Mouse (Mus musculus) thymus, postnatal 25 days (tissue): Measurements from ENCODE around the gene Rab1a.
"Not testable (repeated sequence)": the region's sequence is repeated elsewhere in the genome, so short reads cannot be mapped to it uniquely, and the experiment has no call there.

Source experiments
- DNase-seq: peaks from one replicate; pipeline ENCODE4 v3.0.0; 2022

Gene Rab1a

DNA sequence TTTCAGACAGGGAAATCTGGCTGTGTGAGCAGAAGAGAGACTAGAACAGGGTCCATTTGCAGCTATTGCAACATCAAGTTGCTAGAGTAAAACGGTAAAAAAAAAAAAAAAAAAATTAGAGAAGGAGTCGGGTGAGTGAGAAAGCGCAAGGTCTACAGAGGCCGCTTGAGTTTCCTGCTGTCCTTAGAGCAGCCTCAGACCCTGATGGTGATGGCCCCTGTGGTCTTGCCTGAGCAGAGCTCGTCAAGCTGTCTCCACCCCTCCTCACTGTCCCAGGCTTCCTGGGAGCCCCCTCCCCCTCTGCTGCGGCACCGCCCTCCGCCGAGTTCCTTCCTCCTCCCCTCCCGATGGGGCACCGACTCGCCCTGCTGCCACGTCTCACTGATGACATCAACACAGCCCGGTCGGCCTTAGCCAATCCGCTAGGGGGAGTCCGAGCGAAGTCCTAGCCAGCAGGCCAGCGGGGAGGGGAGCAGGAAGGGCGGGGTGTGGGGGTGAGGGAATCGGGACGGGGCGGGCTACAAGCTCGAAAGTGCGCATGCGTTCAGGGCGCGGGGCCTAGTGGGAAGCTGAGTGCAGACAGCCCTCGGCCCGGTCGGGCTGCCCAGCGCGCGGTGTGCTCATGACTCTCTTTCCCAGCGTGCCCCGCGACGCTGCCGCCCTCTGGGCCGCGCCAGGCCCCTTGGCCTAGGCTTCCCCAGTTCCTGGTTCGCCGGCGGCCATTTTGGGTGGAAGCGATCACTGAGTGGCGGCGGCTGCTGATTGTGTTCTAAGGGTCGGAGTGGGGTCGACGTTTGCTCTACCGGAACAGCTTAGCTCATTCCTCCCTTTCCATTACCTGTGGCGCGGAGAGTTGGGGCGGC lies at the start of gene Rab1a:
Rab1a (plus strand) TSS at position 720 of the 863 bp plus-strand sequence.
- peak; percentile 100 for DNase-seq

DNA sequence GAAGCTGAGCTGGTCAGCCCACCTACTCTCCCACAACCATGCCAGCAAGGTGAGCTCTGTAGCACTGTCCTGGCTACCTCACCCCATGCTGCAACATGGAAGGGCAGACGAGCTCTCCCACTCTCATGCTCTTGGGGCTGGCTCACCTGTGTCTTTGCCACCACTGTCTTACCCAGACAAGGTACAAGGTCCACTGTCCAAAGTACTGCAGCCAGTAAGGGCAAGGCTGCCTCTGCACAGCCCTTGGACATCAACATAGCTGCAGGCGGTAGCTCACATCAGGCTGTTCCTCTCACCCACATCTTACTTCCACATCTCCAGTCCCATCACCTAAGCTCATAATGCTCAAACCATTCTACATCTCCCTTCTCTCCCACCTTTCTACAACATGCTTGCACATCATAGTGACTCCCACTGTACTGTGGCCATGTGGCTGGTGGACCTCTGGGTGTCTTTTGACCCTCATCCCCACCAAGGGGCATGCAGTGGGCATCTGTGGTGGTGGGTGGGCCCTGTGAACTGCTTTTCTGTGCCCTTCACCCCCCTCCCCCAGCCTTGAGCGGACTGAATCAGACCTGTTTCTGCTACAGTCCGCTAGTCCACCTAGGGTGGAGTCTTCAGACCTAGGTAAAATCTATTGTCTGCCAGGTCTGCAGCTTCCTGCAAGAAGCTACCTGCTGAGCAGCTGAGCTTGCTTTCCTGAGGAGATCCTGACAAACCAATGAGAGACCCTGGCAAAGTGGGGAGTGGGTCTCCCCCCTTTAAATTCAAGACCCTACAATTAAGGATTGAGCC lies 48.9 kb upstream of the Rab1a start:
- no peak for DNase-seq

DNA sequence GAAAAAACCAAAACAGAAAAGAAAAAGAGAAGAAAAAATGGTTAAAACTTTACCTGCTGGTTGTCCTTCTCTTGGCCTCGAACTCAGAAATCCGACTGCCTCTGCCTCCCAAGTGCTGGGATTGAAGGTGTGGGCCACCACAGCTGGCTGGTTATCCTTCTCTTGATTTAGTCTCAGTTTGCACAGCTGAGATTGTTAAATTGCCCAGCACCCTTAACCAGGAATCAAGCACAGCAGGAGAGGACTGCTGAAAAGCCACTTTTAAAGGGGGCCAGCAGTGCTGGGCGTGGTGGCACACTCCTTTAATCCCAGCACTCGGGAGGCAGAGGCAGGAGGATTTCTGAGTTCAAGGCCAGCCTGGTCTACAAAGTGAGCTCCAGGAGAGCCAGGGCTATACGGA lies 47.7 kb upstream of the Rab1a start:
- not testable (repeated sequence) for DNase-seq

DNA sequence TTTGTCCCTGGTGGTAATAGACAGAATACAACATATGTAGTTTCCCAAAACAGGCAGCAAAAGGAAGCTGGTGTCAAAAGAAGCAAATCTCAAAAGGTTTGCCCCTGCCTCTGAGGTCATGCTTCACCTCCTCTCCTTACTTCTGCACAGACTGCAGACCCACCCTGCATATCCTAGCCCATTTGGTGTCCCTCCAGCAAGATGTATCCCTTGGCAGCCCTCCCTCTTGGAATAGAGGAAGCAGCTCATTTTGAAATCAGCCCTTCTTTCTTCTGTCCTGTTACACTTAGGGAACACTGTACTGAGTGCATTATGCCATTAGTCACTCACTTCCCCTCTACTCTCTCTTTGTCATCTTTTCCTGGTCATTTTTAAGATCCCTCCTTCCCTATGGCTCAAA lies 42.4 kb upstream of the Rab1a start:
- DNase-seq, result no peak

DNA sequence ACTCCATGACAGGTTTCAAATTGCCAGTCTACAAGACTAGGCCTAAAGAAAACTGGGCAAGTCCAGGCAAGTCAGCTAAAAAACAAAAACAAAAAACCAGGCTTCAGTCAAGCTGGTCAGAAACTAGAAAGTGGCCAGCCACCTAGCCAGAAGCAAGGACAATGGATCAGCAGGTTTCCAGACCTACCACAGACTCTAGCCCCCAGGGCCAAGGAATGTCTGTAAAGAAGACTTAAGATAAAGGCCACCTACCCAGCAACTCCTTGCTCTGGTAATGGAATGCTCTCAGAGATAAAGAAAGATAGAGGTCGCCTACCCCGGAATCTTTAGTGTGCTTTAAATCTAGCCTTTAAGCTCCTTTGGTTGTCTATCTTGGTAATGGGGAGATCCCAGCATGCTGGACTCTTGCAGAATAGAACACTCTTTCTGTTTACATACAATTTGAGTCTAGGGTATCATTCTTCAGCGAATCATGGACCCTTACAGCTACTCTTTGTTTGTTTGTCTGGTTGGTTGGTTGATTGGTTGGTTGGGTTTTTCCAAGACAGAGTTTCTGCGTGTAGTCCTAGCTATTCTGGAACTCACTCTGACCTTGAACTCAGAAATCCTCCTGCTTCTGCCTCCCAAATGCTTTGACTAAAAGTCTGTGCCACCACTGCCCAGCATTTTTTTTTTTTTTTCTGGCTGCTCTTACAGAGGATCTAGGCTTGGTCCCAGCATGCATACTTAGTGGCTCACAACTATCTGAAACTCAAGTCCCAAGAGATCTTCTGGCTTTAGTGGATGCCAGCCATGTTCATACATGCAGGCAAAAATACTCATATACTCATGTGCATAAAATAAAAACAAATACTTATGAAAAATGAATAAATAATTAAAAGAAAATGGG lies 36.0 kb upstream of the Rab1a start:
- no peak for DNase-seq

DNA sequence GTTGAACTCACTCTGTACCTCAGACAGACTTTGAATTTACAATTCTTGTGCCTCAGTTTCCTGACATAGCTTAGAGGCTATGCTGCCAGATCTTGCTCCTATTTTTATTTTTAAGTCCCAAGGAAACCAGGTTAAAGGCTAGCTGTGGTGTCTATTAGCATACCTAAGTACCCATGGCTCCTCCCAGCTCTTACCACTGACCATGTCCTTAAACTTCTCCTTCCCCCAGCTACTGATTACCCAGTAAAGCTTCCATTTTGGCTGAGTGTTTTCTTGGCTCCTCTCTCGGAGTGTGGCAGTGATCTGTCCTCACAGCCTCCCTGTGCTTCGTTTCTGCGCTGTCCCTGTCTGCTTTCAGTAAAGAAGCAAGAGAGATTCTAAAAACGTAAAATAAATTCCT lies 35.2 kb upstream of the Rab1a start:
- DNase-seq, result no peak

DNA sequence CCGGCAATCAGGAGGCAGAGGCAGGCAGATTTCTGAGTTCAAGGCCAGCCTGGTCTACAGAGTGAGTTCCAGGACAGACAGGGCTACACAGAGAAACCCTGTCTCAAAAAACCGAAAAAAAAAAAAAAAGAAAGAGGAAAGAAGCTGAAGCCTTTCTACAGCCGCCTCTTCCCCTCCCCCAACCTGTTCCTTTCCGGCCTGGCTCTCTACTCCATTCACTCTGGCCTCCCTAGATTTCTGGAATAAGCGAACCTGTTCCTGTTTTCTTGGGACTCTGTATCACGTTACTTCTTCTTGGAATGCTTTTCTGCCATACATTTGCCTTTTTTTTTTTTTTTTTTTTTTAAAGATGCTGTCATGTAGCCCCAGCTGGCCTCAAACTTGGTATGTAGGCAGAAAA lies 34.8 kb upstream of the Rab1a start:
- DNase-seq, result not testable (repeated sequence)

DNA sequence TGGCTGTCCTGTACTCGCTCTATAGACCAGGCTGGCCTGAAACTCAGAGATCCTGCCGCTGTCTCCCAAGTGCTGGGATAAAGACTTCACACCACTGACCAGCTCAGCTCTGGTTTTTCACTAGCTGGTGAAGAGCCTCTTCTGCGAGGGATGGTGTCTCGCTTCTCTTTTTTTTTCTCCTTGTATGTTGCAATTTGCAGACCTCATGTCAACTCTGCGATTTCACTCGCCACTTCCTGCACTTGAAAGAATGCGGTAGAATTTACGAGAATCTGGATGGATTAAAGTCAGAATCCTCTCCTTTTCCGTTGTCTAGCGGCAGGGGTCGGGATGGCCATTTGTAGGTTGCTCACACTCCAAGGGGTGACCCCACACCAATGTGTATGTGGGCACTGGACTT lies 32.3 kb upstream of the Rab1a start:
- no peak for DNase-seq

DNA sequence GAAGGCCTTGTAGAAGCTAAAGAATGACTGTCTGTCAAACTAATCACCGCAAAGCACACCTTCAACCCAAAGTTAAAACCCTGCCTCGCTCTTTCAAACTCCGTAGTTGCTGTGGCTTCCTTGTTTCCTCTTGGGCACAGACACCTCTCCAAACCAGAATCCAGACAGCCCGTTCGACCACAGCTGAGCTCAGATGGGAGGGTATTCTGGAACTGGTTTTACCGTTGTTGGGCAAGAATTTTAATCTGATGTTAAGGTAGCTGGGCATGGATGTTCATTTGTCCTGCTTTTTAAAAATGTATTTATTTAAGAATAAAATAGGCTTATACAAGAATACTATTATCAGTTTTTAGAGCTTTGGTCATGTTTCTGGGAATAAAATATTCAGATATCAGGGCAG lies 14.0 kb upstream of the Rab1a start:
- DNase-seq, result no peak

DNA sequence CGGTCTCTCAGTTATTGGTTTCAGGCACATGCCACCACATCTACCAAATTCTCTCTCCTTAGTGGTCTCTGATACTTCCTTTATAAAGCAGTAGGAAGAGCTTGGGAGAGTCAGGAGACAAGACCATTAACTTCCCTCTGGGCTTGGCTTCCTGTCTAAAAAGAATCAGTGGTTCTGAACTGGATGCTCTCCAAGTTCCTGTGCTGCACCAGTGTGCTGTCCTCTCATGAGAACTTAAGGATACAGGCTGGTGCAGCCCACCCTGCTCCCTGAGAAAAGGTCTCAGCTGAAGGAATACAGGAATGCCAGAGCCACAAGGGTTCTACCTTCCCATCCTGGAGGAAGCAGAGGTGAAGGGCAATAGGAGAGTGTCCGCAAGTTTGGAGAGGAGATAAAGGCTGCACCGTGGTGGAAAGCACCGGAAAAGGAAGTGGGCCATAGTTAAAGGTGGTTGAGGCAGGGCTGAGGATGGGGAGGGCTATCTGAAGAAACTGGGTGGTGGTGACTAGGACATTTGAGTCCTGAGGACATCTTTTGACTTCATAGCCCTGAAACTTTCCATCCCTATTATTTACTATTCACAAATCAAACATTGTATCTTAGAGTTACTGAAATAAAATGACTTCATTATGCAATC lies 8.0 kb upstream of the Rab1a start:
- DNase-seq, result peak; percentile 11

DNA sequence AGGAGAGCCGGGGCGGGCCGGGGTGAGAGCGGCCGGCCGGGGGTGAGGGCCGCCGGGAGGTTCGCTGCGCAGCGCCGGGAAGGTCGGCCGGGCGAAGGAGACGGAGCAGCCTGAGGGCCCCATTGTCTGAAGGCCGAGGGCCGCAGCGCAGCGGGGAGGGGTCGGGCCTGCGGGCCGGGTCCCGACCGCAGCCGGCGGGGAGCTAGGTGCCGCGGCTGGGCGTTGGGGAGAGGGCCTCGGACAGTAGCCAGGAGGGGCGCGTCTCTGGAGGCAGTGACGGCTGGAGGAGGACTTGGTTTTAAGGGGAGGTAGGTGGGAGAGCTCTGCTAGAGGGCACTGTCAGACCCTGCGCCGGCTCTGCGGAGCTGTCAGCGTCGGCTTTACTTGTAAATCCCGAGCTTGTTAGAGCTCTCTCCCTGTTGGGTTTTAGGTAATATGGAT lies 449 bp downstream of the Rab1a start:
- DNase-seq, result no peak

DNA sequence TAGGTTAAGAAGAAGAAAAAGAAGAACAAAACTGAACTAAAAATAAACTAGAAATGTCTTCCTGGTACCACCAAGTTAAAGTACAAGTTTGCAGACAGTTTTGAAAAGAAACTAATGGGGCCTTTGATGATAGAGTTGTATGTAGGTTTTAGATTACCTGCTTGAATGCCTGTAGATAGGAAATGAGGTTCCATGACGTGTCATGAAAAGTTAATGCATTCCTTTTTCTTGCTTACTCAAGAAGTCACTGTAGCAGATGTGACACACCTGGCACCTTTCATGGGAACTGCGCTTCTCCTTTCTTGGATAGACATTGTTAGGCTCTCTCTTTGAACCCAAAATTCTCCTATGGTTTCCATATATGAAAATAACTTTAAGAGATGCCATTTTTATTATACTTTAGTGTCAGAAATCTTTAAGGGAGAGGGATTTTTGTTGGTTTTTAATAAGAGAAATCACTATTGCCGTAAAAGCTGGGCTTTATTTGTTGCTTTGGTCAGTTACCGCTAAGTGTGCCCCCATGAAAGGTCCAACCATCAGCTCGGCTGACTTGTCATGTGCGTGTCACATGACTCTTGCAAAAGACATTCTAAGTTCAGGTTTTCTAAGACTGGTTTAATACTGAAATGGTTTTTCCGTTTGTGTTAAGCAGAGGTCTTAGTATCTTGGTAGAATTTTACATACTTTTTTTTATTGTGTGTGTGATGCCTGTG lies 1.2 kb downstream of the Rab1a start:
- no peak for DNase-seq

DNA sequence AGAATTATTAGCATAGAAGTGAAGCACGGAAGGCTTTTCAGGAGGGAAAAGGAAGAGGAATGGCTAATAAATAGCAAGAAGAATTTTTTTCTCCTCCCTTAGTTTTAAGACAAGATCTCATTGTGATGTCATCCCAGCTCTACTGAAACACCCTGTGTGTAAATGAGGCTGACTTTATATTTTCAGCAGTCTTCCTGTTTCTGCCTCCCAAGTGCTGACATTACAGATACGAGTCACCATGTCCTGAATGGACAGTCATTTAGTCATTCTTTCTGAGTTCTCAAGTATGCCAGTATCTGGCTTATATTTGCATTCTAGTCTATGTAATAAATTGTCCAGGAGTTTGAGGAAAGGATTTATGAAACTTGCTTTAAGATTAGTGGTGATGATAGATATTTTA lies 3.1 kb downstream of the Rab1a start:
- DNase-seq, result no peak

DNA sequence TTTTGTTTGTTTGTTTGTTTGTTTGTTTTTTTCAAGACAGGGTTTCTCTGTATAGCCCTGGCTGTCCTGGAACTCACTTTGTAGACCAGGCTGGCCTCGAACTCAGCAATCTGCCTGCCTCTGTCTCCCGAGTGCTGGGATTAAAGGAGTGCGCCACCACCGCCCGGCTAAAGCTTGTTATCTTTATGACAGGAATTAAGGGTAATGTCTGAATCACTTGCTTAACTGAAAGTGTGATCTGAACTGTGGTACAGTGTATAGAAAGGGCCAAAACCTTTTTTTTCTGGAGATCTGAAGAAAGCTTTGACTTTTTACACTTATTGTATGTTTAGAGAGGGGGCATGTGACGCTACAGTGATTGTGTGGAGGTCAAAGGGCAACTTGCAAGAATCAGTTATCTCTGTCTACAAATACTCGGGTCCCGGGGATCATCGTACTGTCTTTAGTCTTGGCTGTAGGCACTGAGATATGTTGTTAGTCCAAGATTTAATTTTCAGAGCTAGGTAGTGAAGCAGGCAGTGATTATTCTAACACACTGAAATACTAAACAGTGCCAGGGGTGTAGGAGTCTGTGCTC lies 3.7 kb downstream of the Rab1a start:
- no peak for DNase-seq

DNA sequence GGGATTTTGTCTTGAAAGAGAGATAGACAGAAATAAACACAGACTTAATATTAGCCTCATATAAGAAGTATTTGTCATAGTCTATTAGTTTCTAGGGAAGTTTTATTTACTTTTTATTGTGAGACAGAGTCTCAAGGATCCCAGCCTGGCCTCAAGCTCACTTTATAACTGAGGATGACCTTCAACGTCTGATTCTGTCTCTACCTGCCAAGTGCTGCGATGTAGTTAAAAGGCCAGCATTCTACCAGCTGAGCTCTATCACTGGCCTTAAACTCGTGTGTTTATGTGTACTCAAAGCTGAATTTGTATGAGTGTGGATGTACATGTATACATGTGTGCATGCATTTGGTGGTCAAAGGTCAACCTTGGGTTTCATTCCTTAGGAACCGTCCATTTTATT lies 4.3 kb downstream of the Rab1a start:
- DNase-seq, result no peak

DNA sequence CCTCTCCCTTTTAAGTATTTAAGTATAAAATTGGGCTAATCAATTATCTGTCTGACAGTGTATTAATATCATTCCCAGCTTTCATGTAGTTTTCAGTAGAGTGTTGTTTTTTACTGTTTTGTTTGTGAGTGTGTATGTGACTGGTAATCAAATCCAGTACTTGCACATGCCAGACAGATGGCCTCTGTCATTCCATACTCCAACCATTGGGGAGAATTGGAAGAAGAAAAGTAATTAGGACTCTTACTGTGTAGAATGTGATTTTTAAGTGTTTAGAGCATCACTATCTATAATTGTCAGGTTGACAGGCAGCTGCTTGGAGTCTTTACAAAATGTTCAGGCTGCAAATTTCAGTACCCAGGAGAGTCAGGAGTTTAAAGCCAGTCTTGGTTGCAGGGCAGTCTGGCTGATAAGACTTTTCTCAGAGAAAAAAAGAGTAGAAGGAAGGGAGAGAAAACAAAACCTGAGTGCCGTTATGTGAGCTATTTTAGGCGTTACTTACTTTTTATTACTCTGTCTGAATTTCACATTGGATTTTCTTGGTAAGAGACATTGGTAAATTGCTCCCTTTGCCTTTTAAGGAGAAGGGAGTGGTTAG lies 5.5 kb downstream of the Rab1a start:
- DNase-seq, result no peak

DNA sequence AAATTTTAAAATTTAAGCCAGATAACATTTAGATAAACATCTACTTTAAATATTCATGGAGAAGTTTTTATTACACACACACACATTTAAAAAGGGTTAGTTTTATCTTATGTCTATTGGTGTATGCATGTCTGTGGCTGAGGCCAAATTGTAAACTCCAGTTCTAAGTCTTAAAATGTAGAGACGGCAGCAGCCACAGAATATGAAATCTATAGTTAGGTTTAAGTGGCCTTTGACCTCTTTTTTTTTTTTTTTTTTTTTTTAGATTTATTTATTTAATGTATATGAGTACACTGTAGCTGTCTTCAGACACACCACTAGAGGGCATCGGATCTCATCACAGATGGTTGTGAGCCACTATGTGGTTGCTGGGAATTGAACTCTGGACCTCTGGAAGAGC lies 6.4 kb downstream of the Rab1a start:
- DNase-seq, result no peak

DNA sequence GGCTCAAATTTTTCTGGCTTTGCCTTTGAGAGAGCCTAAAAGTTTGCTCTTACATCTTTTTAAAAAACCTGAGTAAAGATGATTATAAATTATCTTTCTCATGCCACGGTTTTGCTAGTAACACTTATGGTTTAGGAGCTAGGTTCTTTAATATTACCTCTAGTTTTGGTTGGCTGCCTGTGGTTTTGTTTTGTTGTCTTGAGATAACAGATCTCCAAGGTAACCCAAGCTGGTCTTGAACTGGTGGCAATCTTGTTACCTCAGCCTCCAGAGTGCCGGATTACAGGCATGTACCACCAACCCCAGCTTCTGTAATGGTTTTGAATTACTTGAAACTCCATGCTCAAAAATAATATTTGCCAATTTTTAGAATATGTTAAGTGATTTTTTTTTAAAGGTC lies 10.6 kb downstream of the Rab1a start:
- DNase-seq, result no peak

DNA sequence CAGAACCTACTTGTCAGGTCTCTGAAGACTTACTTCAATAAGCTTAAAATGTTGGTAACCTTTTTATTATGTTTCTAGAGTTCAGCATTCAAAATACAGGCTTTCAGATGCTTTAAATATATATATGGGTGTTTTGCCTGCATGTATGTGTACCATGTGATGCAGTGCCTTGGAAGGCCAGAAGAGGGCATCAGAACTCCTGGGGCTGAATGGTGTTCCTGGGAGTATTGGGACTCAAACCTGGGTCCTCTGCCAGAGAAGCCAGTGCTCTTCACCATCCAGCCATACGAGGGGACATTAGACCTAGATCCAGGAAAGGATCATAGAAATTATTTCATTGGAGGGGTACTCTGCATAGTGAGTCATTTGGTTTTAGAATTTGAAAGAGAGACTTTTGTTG lies 13.5 kb downstream of the Rab1a start:
- DNase-seq, result peak; percentile 50

DNA sequence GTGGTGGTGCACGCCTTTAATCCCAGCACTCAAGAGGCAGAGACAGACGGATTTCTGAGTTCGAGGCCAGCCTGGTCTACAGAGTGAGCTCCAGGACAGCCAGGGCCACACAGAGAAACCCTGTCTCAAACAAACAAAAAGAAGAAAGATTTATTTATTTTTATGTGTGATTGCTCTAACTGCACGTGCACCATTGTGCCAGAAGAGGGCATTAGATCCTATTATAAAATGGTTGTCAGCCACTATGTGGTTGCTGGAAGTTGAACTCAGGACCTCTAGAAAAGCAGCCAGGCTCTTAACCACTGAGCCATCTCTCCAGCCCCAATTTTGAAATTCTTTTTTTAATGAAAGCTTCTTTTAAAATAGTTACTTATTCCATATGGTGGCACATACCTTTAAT lies 15.2 kb downstream of the Rab1a start:
- peak; percentile 14 for DNase-seq

DNA sequence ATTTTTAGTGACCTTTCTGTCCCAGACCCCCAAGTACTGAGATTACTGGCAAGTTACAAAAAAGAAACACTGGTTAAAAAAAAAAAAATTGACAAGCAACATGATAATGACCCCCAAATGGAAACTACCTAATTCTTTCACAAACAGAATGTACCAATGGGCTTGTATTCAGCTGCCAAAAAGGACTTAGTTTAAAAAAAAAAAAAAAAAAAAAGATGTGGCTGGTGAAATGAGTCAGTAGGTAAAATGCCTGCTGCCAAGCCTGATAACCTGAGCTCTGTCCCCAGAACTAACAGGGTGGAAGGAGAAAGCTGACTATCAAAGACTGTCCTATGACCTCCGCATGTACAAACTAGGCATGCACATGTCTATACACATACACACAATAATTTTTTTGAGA lies 16.0 kb downstream of the Rab1a start:
- no peak for DNase-seq
